Mouse (Mus musculus): ENCODE measurements at regions not wholly inside any gene's neighbourhood (a gene's known extent, or its start where the extent isn't known, plus 50 kb on each side); places are given as distances from the start of the nearest gene placed in this dataset.

DNA sequence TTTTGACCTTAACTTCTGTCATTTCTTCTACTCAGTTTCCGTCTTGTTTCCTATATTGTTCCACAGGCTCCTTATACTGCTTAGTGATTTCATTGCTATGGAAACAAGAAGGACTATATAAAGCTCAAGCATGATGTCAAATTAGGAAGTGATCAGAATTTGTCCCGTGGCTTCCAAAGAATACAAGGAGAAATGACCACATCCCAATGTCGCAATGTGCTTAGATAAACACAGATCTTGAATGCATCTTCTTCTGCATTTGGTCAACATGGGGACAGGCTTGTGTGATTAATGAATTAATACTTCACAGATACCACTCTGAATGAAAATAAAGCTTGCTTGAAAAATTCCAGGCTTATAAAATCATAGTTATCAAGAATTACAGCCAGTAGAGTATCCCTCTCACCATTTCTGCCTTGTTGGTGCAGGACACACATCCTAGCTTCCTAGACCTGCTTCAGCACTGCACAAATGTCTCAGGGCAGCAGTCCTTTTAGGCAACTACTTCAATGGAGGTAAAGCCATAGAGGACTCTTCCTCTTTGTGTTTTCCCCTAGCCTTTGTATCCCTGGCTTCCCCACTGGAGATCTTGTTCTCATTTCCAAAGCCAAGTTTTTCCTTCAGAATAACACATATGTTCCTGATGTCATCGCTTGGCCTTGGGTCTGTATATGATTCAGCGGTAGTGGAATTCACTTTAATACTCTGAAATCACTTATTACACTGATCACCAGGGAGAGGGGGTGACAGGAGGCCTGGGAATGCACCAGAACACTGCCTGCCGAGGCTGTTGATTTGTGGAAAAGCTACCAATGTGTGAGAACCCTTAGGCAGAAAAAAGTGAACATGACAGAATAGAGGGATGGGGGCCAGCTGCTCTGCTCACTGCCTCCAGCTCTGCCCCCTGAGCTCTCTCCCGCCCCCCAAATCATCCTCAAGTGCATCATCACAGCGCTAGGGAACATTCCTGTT, 97.9 kb upstream of the Ccn6 start:
- TF ChIP-seq POLR2A (IDR thresholded peaks at IDR 0.05; ENCODE audit: low read depth, low read length) (no peak), CTCF (IDR thresholded peaks at IDR 0.05; ENCODE audit: borderline replicate concordance, insufficient read depth, low read length) (no peak)

All from embryonic fibroblast, embryonic 13.5 days (primary cell).